Mouse (Mus musculus): ENCODE results near the gene Gm10318.
A peak's percentile ranks its signal among the peaks of the same experiment; 100 is the strongest.

- TF ChIP-seq POU5F1 (IDR thresholded peaks at IDR 0.05; ENCODE audit: borderline replicate concordance, low read length) (no peak), CTCF (conservative IDR thresholded peaks at IDR 0.05; ENCODE audit: low read length) (peak; percentile 44), NANOG (IDR thresholded peaks at IDR 0.05; ENCODE audit: borderline replicate concordance, low read length) (no peak)
These were observed 26.3 kb downstream of the Gm10318 start for GRCm38 (mm10) chr10:77878985-77879384.
